Mouse (Mus musculus) kidney, adult 18-20 months (tissue): ENCODE data around the gene Gm20388.

Experiments used
- DNase-seq: peaks from one replicate; pipeline ENCODE4 v3.0.0; 2021

Gm20388 gene

DNA sequence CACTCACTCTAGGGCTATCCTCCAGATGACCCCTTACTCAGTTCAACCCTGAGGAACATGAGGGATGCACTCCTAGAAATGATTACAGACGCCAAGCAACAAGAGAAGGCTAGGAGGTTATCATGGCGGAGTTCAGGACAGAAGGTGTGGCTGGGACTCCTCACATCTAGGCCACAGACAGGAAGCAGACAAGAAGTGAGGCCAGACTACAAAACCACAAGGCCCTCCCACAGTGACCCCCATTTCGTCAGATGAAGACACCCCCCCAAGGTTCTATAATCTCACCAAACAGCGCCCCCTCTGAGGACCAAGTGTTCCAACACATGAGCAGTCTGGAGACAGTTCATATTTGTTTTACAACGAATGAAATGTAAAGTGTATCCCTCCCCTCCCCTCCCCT lies 2286.7 kb downstream of the Gm20388 start:
- DNase-seq: no peak

DNA sequence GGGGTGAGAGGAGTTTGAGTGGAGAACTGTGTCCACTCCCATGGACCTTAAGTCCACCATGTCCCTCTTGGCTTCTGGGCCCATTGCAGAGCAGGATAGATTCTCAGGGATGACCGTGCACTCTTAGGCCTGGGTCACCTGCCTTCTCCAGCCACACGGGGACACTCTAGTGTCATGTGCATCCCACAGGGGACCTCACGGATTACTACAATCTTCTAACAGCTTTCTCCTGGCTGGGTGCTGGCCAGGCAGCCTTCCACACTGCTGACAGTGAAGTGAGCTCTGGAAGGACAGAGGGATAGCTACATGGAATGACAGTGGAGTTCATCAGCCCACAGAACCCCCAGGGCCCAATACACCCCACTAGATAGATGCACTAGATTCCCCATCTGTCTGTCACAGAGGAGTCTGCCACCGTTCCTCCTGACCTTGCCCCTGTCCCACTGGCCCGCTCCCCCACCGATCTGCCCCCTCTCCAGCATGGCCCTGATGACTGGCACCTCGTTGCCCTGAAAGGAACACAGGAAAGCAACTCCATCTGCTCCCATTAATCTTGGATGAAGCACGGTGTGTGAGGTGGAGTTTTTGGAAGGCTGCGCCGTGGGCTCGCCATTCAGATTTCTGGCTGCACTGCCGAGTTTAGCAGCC lies 2287.9 kb downstream of the Gm20388 start:
- DNase-seq: no peak

DNA sequence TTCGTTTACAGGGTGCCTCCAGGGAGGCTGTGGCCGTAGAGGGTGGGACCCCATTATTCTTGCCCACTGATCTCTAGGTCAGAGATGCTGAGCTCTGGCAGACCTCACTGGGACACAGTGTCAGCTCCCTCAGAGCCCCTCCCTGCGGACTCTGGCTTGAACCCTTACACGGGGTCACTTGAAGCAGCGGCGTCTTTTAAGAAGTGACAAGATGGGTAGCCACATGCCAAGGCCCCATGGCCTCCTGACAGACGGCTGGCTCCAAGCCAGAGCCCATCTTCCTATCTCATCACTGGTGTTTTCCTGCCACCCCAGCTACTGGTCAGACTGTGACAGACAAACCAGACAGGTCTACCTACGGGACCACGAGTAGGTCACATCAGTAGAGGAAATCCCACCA lies 2288.6 kb downstream of the Gm20388 start:
- DNase-seq: no peak

DNA sequence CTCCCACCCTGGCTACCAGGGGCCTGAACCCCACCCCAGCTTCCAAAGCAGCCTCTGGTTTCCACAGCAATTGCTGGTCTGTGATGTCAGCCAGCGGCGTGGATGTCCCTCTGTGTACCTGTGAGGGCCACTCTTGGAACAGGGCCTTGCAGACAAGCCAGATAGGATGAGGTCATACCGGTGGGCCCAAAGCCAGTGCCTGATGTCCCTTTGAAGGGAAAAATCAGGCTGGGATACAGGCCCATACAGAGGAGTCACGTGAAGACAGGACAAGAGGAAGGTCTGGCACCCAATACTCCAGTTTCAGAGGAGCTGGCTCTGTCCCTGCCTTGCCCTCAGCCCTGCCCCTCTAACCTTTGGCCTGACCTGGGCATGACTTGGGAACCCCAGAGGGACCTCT lies 2289.2 kb downstream of the Gm20388 start:
- no peak for DNase-seq

DNA sequence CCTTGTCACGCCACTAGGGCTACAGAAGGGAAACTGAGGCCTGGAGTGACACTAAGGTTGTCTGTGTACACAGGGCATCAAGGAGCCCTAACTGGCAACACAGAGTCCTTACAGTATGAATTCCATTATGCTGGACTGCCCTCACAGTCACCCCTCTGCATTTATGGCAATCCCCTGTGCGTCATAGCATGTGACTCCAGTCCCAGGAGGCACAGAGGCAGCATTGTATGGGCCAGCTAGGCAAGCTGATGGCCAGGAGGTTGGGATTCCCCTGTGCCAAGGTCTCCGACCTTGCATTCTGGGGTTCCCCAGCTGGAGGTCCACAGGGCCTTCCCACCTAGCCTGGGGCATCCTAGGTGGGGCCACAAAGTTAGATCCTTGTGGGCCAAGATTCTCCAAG lies 2300.9 kb downstream of the Gm20388 start:
- DNase-seq: no peak

DNA sequence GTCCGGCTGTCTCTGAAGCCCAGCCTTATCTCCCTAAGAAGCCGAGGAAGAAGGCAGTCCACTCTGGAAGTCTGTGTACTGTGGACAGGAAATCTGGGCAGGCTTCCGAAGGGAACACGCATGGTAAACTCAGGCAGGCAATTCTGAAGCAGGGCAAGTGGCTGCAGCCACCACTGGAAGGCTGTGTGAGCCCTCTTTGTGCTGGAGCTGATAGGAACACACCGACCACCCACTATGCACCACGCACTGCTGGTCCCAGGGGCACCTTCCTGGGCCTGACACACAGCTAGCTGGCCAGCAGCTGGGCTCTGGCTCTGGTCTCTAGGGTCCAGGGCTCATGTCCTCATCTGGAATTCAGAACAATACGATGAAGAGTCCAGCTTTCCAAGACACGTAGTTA lies 2305.0 kb downstream of the Gm20388 start:
- no peak for DNase-seq

DNA sequence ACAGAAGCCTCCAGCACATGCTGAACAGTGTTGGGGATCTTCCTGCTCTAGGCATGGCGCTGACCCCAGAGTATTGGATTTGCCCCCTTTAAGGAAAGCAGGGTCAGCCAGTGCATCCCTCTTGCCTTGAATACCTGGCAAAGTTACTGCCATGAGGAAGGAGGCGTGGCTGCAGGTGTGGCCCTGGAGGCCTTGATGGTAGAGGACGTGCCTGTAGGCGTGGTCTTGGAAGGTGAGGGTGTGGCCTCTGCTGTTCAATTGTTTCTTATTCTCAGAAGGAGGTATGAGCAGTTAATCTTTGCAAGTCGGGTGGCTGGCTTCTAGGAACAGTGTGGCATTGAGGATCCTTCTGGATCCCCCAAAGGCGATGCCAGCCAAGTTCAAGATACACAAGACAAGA lies 2305.8 kb downstream of the Gm20388 start:
- DNase-seq: no peak

DNA sequence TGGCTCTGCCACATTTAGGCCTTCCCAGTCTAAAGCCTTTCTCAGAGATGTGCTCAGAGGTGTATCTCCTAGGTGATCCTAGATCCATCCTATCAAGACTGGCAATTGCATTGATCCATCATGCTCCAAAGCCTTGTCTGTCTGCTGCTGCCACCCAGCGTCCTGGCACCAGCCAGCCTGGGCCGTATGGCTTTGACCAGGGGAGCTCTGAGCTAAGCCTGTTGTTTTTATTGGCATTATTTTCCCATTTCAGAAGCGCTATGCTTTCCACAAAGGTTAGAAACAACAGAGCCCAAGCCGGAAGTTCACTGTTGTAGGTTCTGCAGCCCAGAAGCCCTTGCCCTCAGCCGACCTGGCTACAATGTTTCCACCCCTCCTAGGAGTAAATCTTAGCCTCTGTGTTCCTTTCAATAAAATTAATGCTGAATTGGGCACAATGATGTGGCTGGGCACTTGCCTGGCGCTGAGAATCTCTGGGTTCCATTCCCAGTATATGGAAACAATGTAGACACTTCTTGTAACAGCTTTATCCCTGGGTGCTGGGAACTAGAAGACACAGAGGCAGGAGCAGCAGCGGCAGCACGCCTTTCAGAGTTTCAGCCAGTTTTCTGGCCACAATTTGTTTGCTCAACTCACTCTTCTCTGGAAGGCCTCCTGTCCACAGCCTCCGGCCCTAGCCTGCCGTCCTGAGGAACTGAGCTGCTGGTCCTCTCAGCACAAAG lies 2307.0 kb downstream of the Gm20388 start:
- no peak for DNase-seq

DNA sequence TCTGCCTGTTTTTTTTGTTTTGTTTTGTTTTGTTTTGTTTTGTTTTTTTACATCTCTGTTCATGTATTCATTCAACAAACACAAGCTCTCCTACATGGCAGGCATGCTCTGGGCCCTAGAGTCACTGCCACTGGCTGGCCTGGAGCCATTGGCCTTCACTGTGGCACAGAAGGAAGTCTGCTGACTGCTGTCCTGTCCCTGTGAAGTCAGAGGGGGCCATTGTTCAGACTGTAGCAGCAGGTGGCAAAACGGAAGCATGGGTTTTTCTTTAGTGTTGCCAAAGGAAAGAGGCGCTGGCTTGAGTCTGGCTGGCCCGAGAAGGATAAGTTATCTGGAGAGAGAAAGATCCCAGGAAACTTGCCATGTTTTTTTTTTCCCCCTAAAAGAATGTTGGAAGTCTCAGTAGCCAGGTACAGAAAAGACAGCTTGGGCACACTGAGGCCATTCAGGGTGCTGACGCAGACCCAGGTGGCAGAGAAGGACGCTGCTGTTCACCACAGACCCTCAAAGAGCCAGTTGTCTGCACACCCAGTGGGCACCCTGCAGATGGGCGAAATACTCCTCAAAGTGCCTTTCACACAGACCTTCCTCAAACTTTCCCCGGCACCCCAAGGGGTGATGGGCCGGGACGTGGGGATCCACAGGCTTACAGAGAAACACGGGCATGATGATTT lies 2313.5 kb downstream of the Gm20388 start:
- no peak for DNase-seq

DNA sequence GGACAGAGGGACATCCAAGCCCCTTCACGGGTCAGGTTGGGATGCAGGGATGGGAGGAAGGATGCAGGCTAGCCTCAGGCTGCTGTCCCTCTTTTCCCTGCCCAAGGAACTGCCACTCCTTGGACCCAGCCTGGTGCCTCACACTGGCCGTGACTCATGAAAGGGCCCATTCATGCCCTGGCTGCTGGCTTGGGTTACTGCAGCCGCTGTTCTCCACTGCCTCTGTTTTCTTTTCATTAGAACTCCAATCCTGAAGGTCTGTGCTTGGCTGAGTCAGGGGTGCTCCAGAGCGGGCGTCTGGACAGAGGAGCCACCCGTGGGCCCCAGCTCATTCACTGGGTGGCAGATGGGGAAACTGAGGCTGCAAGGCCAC lies 2314.0 kb downstream of the Gm20388 start:
- no peak for DNase-seq

DNA sequence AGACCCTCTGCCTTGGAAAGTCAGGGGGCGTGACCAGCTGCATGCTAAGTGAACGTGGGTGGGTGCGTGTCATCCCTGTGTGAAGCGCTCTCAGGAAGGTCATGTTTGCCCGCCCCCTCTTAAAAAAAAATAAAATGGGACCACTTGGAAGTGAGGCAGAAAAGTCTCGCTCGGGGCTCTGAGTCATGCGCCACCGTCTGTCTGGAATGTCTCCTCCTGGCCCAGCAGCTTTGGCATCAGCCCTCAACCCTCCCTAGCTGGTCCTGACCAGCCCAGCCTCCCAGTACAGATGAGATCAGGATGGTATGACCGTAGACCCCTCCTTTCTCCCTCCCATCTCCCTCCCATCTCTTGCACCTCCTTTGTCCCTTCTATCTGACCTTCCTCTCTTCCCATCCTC lies 2314.8 kb downstream of the Gm20388 start:
- DNase-seq: no peak

DNA sequence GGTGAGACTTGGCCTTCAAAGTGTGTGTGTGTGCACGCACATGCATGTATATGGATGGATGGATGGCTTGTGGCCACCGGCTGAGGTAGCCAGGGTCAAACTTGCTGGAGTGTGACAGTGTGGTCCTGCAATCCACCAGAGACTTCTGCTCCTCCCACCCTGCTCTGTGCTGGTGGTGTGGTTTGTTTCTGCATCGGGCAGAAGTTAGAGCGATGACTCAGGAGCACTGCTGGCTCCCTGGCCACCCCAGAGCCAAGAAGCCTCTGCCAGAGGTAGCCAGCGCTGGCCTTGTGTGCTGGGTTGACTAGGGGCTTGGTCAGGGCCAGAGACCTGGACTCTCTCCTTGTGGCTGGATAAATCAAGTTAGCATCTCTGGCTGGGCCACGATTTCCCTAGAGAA lies 2316.7 kb downstream of the Gm20388 start:
- no peak for DNase-seq

DNA sequence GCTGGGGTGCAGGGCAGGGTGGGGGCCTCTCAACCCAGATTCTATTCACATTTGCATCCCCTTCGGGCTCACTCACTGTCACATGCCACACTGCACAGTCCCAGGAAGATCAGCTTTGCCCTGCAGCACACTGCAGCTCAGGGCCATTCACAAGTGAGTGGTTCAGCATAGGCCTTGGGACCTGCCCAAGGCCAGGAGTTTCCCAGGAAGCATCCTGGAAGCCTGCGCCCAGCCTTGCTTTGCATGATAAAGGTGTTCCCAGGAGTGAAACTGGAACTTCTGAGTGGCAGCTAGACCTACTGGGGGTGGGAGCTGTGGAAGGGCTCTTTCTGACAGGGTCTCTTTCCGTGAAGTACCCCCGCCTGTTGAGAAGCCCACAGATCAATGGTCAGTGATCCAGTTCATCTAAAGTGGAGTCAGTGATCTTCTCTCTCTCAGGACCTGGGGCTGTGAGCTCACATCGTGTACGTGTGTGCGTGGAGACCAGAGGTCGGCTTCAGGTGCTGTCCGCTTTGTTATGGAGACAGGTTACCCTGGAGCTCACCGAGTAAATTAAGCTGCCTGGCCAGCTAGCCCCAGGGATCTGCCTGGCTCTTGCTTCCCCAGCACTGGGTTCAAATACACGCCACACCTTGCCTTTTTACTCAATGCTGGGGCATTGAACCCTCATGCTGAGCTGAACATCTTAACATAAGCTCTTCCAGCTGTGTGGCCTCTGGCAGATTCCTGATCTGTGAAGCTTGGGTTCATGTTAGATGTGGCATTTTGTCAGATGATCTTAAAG lies 2318.3 kb downstream of the Gm20388 start:
- no peak for DNase-seq

DNA sequence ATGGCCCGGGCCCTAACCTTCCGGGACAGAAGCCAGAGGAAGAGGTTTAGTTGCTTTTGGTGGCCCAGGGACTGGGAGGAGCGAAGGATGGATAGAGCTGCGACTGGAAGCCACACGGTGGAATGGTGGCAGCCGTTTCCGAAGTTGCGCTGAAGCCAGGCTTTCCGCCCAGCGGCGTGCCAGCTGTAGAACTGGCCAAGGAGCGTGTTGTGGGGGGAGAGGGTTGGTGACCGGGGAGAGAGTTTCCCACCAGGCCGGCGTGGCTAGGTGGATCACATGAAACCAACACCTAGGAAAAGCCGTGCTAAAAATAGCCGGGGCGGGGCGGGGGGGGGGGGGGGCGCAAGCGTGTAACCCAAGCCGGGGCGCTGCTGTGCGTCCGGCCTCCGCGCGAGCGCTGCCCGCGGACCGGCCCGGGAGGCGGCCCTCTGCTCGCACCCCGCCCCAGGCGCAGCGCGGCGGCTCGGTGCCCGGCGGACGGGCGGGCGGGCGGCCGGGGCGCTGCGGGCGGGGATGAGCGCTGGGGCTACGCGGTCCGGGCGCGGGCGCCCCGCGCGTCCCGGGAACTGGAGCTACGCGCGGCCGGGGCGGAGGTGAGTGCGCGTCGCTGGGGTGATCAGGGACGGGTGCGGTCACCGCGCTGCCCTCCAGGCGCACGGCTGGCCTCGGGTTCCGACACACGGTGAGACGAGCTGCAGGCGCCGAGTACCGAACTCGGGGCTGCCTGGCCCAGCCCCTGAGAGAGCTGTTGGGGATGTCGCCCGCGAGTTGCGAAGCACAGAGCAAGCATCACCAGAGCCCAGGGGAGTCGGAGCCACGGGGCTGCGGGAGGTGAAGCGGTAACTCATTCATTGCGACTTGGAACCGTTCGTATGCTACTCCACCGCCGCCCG lies 2319.4 kb downstream of the Gm20388 start:
- DNase-seq: peak; percentile 8

DNA sequence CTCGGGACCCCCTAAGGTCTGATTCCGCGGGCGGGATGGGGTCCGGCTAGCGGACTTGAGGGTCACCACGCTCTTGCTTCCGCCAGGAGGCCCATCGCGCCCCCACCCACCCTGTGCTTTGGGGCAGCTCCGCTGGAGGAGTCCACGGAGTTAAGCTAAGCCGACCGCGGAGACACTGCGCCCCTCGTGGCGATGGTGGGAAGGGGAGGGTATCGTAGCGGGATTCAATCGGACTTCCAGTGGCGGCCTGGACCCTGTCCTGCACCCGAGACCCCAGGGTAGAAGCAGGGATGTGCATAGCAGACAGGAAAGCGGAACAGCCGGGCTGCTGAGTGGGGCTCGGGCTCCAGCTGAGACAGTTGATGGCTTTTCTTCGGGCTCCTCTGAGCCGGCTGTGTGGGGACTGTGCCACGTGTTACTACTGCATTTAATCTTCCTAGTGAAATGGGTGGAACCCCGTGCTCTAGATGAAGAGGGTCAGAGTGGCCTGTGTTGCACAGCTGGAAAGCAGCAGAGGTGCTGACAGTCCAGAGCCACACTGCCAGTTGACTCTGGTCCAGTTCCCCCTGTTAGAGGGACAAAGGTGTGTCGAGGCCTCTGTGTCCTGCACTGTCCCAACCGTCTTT lies 2320.2 kb downstream of the Gm20388 start:
- DNase-seq: peak; percentile 71

DNA sequence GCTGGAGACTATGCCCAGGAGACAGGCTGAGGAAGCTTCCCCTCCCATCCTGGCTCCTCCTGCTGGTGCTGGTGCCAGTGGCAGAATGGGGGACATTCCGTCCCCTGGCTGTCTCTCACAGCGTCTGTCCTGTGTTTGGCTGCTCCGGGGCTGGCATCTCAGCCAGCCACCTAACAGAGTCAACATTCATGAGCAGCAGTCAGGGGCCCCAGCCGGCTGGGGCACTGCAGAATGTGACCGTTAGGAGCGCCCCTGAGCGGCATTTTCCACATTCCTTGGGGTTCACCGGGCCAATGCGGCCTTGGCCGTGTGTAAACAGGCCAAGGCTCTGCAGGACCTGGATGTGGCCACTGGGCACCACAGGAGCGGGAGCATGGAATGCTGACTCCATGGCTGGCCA lies 2323.4 kb downstream of the Gm20388 start:
- DNase-seq: peak; percentile 31

DNA sequence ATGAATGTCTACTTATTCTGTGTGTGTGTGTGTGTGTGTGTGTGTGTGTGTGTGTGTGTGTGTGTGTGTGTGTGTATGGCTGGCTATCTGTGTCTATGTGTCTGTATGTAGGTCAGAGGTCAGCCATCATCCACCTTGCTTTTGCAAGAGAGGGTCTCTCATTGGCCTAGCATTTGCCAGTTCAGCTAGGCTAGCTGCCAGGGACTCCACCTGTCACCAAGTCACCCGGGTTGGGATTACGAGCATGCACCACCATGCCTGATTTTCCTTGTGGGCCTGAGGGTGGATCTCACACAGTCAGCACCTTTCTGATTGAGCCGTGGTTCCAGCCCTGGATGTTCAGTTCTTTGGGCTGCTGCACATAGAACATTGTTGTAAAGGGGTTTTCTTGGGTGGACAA lies 2325.9 kb downstream of the Gm20388 start:
- DNase-seq: no peak

DNA sequence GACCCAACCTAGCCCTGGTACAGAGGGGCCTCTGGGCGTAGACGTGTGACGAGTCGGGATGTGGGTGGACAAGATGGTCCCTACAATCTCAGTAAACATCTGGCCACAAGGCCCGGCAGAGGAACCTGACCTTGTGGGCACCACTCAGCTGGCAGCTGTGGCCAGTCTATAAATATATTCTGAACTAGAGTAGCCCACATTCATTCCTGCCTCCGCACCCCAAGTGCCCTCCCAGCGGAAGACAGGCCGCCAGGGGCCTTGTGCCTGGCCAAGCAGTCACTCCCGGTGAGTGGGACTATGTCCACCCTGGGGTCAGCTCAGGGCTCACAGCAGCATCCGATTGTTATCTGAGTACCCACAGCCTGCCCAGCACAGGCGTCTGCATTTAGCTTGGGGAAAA lies 2327.6 kb downstream of the Gm20388 start:
- DNase-seq: no peak

DNA sequence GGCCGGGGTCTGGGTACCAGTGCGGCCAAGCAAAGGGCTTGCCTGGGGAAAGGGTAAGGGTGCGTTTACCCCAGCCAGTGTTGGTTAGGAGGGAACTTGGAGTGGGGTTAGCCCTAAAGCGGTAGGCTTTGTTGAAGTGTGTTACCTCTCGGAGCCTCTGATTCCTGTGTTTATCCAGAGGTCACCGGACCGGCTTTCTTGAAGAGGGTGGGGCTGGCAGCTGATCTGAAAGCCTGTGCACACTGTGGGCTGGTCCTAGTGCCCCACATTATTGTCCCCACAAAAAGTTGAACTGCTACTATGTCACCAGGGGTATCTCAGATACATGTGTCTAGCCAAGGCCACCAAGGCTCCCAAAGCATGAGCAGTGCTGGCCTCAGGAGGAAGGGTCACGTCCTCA lies 2328.1 kb downstream of the Gm20388 start:
- no peak for DNase-seq

DNA sequence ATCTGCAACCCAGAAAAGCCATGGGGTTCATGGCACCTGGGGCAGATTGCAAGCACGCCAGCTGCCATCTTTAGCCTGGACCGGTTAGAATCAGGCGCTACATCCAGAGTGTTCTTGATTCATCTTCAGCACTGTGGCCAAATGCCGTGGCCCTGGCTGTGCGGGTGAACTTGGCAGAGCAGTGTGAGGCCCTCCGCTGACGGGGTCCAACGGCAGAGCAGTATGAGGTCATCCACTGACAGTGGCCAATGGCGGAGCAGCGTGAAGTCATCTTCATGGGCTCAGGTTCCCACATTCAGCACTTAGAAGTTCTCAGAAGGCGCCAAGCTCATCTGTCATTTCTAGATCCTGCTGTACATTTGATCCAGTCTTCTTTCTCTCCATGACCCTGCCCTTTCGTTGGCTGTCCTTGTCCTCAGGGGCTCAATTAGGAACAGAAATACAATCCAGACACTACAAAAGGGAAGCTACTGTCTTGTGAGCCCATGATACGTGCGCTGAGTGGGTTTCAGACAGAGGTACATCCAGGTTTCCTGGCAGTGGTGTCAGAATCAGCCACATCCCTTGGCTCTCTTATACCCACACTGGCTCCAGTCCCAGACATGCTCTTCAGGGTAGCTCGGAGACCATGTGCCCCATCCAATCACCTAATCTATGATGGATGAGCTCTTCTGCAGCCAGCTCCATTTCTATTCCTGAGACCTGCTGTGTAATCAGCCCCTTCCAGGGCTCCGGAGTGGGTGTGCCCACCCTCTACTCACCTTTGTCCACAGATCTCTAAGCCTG lies 2329.8 kb downstream of the Gm20388 start:
- DNase-seq: no peak

DNA sequence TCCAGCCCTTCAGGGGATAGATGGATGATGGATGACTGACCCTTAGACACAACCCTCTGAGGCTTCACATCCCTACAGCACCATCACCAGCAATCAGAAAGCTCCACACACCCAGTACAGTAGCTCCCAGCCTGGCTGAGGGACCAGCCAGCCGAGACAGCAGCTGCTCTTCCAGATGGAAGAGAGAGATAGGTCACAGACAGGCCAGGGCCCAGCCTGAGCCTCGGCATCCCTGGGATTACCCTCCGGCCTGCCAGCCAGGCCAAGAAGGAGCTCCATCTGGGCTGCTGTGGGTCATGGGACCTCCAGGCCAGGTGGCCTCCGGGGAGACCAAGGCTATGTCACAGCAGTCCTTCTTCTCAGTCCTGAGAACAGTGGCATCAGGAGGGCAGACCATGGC lies 2332.7 kb downstream of the Gm20388 start:
- no peak for DNase-seq
